Mouse (Mus musculus) lung, postnatal 0 days (tissue): ENCODE results near the gene Fryl. TPM values are rescaled to one million over a fixed set of nuclear protein-coding genes. Genes with fewer than 3 reads are reported as not detected.

Source experiments
- ATAC-seq: fragments of 200-750 bp; cut with Nextera tagmentation; 2 replicates; pipeline ENCODE4 v1.8.0; 2017; ENCODE audit warnings: moderate library complexity
- DNase-seq: peaks from one replicate; pipeline ENCODE4 v3.0.0-alpha.2; 2016; ENCODE audit warnings: low spot score
- H3K27ac ChIP-seq: fragments of 300-500 bp; sonication (generic); 2 replicates; pipeline ENCODE4 v1.5.1; 2014; ENCODE audit warnings: antibody characterized with exemption, mild to moderate bottlenecking, low read length, mixed read lengths
- H3K27me3 ChIP-seq: fragments of 300-500 bp; sonication (generic); replicated peaks from 2 replicates; pipeline ENCODE4 v1.6.1; 2014; ENCODE audit warnings: low read length, mixed read lengths; ENCODE audit not compliant: insufficient read depth
- H3K36me3 ChIP-seq: fragments of 300-500 bp; sonication (generic); 2 replicates; pipeline ENCODE4 v1.6.1; 2014; ENCODE audit warnings: low read length, mixed read lengths; ENCODE audit not compliant: insufficient read depth
- H3K4me1 ChIP-seq: fragments of 300-500 bp; sonication (generic); 2 replicates; pipeline ENCODE4 v1.6.1; 2014; ENCODE audit warnings: antibody characterized with exemption, low read depth, low read length, mixed read lengths; ENCODE audit not compliant: insufficient read depth
- H3K4me2 ChIP-seq: fragments of 300-500 bp; sonication (generic); replicated peaks from 2 replicates; pipeline ENCODE4 v1.6.1; 2014; ENCODE audit warnings: low read depth, mild to moderate bottlenecking, low read length, moderate library complexity, mixed read lengths
- H3K4me3 ChIP-seq: fragments of 300-500 bp; sonication (generic); 2 replicates; pipeline ENCODE4 v1.5.1; 2014; ENCODE audit warnings: low read depth, low read length
- H3K9ac ChIP-seq: fragments of 300-500 bp; sonication (generic); replicated peaks from 2 replicates; pipeline ENCODE4 v1.6.1; 2014; ENCODE audit warnings: low read depth, mild to moderate bottlenecking
- H3K9me3 ChIP-seq: fragments of 300-500 bp; sonication (generic); 2 replicates; pipeline ENCODE4 v1.6.1; 2016; ENCODE audit warnings: low read length, mixed read lengths
- CTCF ChIP-seq: IDR thresholded peaks from 2 replicates; pipeline ENCODE4 v1.5.1; 2016; ENCODE audit warnings: antibody characterized with exemption, mild to moderate bottlenecking
- EP300 ChIP-seq: IDR thresholded peaks from 2 replicates; pipeline ENCODE4 v1.6.1; 2016; ENCODE audit warnings: antibody characterized with exemption, mild to moderate bottlenecking, control low read depth
- WGBS: fragments of 180-500 bp; shearing (Covaris S2); extraction: QIAGEN DNeasy Blood & Tissue Kit; methylation state at CpG from one replicate; pipeline ENCODE4 v1.1.7; 2014; 5-methylcytosine and 5-hydroxymethylcytosine counted together
- polyA plus RNA-seq: library from polyadenylated mRNA; unstranded; fragments of >200 nt; fragmentation: Nextera tagmentation; extraction: Ambion mirVana; gene quantifications from 2 replicates; pipeline ENCODE4 v1.2.1, GENCODE M21; 2015

Gene Fryl
- polyA plus RNA-seq, 1 experiment from 2014 or later = 20.9 TPM

DNA sequence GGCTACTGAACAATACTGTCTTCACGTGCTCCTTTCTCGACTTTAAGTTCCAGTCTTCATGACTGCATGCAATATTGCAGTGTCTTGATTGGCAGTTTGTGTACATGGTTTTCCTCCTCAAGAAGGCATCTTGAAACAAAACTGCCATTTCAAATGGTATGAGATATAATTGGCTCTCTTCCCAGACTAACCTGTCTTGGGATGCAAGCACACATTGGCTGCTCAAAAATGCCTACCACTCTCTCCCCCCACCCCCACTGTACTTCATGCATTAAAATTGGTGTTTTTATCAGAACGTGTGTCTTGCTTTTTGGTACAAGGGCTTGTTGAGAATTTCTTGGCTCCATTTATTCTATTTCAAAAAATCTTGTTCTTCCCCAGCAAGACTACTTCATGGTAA, 51.4 kb downstream of the Fryl start:
- ATAC-seq (no peak), DNase-seq (no peak)
- H3K4me1 ChIP-seq = no peaks in the 10 kb centered on the region
- no peaks in the 10 kb centered on the region for H3K9me3 ChIP-seq
- H3K27ac ChIP-seq = no peak overlapping the region
- no peak for TF ChIP-seq EP300
- no peak for TF ChIP-seq CTCF
- no peak overlapping the region for H3K9ac ChIP-seq
- no peak overlapping the region for H3K4me3 ChIP-seq
- WGBS = 53% methylated on average over 3 of the region's 3 CpGs
- no peak overlapping the region for H3K4me2 ChIP-seq
- no peaks in the 10 kb centered on the region for H3K27me3 ChIP-seq
- H3K36me3 ChIP-seq = no peaks in the 10 kb centered on the region

DNA sequence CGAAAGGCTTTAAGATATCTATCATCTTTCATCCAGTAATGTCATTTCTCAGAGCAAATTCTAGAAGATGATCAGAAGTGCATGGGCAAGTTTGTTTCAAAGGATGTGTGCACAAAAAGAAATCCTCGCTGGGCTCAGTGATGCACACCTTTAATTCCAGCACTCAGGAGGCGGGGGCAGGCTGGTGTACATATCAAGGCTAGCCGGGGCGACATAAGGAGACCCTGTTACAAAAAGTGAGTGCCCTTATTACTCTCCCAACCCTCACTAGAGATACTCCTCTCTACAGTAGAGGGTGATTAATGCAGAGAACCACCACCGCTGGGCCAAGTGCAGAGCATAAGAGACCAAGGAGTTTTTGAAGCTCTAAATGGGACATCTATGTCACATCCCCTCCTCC, 53.9 kb downstream of the Fryl start:
- no peaks in the 10 kb centered on the region for H3K36me3 ChIP-seq
- 94% methylated on average over 6 of the region's 6 CpGs for WGBS
- H3K27me3 ChIP-seq = no peaks in the 10 kb centered on the region
- H3K9me3 ChIP-seq = no peaks in the 10 kb centered on the region
- no peak overlapping the region for H3K9ac ChIP-seq
- no peak for DNase-seq
- ATAC-seq = no peak
- H3K27ac ChIP-seq = no peak overlapping the region
- H3K4me2 ChIP-seq = no peak overlapping the region
- no peak for TF ChIP-seq CTCF
- no peak for TF ChIP-seq EP300
- no peak overlapping the region for H3K4me3 ChIP-seq
- H3K4me1 ChIP-seq = no peaks in the 10 kb centered on the region

DNA sequence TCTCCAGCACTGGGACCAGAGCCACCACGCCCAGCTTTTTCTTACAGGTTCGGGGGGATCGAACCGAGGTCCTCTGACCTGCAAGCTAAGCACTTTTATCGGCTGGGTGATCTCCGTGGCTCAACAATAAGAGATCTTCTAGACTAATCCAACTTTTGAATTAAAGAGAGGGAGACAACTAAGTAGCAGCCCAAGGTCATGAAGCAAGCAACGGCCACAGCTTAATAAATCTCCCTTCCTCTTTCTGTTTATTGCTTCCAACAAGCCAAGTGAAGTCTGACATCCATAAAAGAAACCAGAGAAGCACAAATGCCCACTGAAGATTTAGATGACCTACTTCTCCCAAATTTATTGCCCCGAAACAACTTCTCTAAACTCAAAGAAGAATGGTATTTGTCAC, 54.3 kb downstream of the Fryl start:
- 89% methylated on average over 8 of the region's 8 CpGs for WGBS

DNA sequence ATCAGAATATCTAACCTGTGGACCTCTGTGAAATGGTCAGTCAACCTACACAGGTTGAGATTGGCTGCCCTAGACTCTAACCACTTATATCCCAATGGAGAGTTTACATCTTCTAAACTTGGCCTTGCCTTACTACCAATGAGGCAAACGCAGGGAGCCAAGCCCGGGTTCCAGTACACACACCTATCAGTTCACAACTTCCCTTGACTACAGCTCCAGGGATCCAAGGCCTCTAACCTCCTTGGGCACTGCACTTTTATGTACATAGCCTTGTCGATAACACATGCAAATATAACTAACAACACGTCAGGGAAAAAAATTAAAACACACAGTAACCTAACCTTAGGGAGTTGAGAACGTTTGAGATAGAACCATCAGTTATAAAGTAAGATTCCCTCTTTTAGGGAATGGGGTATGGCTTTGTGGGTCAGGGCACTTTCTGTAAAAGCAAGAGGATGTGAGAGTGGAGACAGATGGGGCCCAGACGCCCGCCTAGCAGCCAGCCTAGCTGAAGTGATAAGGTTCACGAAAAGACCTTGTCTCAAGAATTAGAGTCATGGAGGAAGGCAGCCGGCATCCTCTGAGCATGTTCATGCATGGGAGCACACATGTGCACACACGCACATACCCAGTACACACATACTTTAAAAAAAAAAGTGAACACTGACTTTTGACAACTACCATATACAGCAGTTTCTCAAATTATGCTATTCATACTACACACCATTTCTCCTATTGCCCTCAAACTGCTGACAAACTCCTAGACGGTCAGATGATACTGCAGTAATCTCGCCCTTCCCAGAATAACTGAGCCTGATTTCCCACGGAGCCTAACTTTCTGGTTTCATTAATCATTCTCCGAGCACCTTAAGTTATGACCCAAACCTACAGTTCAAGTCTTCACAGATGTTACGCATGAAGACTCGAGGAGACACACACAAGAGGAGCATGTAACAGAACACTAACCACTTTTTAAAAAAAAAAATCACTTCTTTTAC, 55.7 kb downstream of the Fryl start:
- DNase-seq = no peak

More for the DNA sequence above, 54.3 kb downstream of the Fryl start:
- ATAC-seq (no peak), DNase-seq (no peak)
- Histone ChIP-seq H3K36me3 (no peaks in the 10 kb centered on the region), H3K4me2 (no peak overlapping the region), H3K9ac (no peak overlapping the region), H3K27me3 (no peaks in the 10 kb centered on the region), H3K9me3 (no peaks in the 10 kb centered on the region), H3K4me3 (no peak overlapping the region), H3K4me1 (no peaks in the 10 kb centered on the region), H3K27ac (no peak overlapping the region)
- TF ChIP-seq EP300 (no peak), CTCF (no peak)

DNA sequence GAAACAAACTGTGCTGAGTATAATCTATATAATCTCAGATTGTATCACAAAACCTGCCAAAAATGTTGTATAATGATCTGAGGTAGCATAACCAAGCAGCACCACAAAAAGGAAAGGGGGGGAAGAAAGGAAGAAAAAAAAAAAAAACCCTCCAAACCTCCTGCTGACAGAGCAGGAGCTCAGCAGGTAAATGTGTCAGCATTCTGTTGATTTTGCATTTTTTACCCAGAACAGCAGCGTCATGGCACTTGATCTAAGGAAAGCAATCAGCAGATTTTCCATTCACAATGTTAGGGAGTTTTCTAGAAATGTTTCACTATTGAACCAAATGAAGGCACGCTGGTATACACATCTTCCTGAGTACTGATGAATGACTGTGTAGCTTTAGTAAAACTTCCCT, 56.8 kb downstream of the Fryl start:
- ATAC-seq (no peak), DNase-seq (no peak)
- Histone ChIP-seq H3K9ac (no peak overlapping the region), H3K9me3 (no peaks in the 10 kb centered on the region), H3K4me2 (no peak overlapping the region), H3K27ac (no peak overlapping the region), H3K27me3 (no peaks in the 10 kb centered on the region), H3K4me1 (no peaks in the 10 kb centered on the region), H3K4me3 (no peak overlapping the region), H3K36me3 (no peaks in the 10 kb centered on the region)
- WGBS = 71% methylated on average over 2 of the region's 2 CpGs
- no peak for TF ChIP-seq CTCF
- TF ChIP-seq EP300 = no peak

More for the DNA sequence above, 55.7 kb downstream of the Fryl start:
- no peak for TF ChIP-seq EP300
- no peak for TF ChIP-seq CTCF
- Histone ChIP-seq H3K4me3 (no peak overlapping the region), H3K27ac (no peak overlapping the region), H3K27me3 (no peaks in the 10 kb centered on the region), H3K4me1 (no peaks in the 10 kb centered on the region), H3K4me2 (no peak overlapping the region), H3K36me3 (no peaks in the 10 kb centered on the region), H3K9ac (no peak overlapping the region), H3K9me3 (no peaks in the 10 kb centered on the region)
- WGBS = 71% methylated on average over 16 of the region's 16 CpGs
- no peak for ATAC-seq

DNA sequence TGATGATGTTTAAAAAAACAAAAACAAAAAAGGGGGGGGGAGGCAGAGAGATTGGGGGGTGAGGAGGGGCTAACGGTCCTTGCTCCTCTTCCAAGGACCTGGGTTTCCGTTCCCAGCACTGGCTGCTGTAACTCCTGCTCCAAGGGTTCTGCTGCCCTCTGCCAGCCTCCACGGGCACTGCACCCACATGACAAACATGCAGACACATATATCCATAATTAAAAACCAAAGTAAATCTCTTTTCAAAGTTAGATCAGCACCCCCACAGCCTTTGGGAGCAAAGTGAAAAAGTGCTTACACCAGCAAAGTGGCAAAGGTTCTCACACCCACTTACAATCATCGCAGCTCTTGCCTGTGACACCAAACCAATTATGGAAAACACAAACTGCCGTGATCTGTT, 57.7 kb downstream of the Fryl start:
- no peak for ATAC-seq
- H3K36me3 ChIP-seq = no peaks in the 10 kb centered on the region
- no peak overlapping the region for H3K9ac ChIP-seq
- DNase-seq = no peak
- no peaks in the 10 kb centered on the region for H3K27me3 ChIP-seq
- peak; percentile 41 for TF ChIP-seq CTCF
- no peak for TF ChIP-seq EP300
- no peaks in the 10 kb centered on the region for H3K9me3 ChIP-seq
- no peaks in the 10 kb centered on the region for H3K4me1 ChIP-seq
- H3K4me3 ChIP-seq = no peak overlapping the region
- no peak overlapping the region for H3K27ac ChIP-seq
- H3K4me2 ChIP-seq = no peak overlapping the region
- 92% methylated on average over 5 of the region's 5 CpGs for whole genome bisulfite sequencing
